Mouse (Mus musculus) bone marrow macrophage, adult 2 months (primary cell): Measurements from ENCODE around the gene Acsl3. TPM values are rescaled to one million over a fixed set of nuclear protein-coding genes. Genes with fewer than 3 reads are reported as not detected.

Experiments
- H3K27ac ChIP-seq: 2 replicates; pipeline ENCODE4 v1.5.1; 2012; ENCODE audit warnings: low read depth, low read length; ENCODE audit not compliant: insufficient read depth
- H3K4me1 ChIP-seq: 2 replicates; pipeline ENCODE4 v1.6.1; 2012; ENCODE audit warnings: low read length; ENCODE audit not compliant: control insufficient read depth, insufficient read depth
- H3K4me3 ChIP-seq: 2 replicates; pipeline ENCODE4 v1.5.1; 2012; ENCODE audit warnings: mild to moderate bottlenecking, low read length, moderate library complexity; ENCODE audit not compliant: insufficient read depth
- CTCF ChIP-seq: IDR thresholded peaks from 2 replicates; pipeline ENCODE4 v1.5.1; 2012; ENCODE audit warnings: low read depth, mild to moderate bottlenecking, low read length, moderate library complexity
- POLR2A ChIP-seq: IDR thresholded peaks from 2 replicates; pipeline ENCODE4 v1.6.1; 2012; ENCODE audit warnings: mild to moderate bottlenecking, low read depth, low read length, borderline replicate concordance
- polyA plus RNA-seq: library from polyadenylated mRNA; stranded (reverse); fragments of >200 nt; gene quantifications from 2 replicates; pipeline ENCODE4 v1.2.4, GENCODE M21; 2012; ENCODE audit not compliant: missing spikeins, insufficient read depth, insufficient read length

The Acsl3 gene
- 11.4 and 13.9 TPM in 2 replicates for polyA plus RNA-seq

GRCm38 (mm10) chr1:78657671-78658440 is at the start of gene Acsl3, which contains the start of gene Utp14b:
Acsl3 (plus strand) TSS chr1:78657825.
Utp14b (plus strand) TSS chr1:78658038.
- Histone ChIP-seq H3K27ac (peak within 1 kb of the TSS; percentile 58), H3K4me1 (peaks cover 22% of the 10 kb centered on the region)

GRCm38 (mm10) chr1:78609134-78609907 is 48.3 kb upstream of the Acsl3 start:
- H3K4me3 ChIP-seq, result no peak overlapping the region
- H3K4me1 ChIP-seq, result no peaks in the 10 kb centered on the region
- no peak overlapping the region for H3K27ac ChIP-seq
- TF ChIP-seq CTCF (no peak), POLR2A (no peak)

More at GRCm38 (mm10) chr1:78657671-78658440, at the start of gene Acsl3, which contains the start of gene Utp14b:
- peak within 1 kb of the TSS; percentile 98 for H3K4me3 ChIP-seq
- TF ChIP-seq POLR2A, result peak; percentile 97
- no peak for TF ChIP-seq CTCF

GRCm38 (mm10) chr1:78611039-78611438 is 46.6 kb upstream of the Acsl3 start:
- no peak for TF ChIP-seq CTCF
- no peak for TF ChIP-seq POLR2A

GRCm38 (mm10) chr1:78612959-78613358 is 44.7 kb upstream of the Acsl3 start:
- TF ChIP-seq POLR2A (no peak), CTCF (no peak)
- no peak overlapping the region for H3K27ac ChIP-seq
- no peaks in the 10 kb centered on the region for H3K4me1 ChIP-seq
- H3K4me3 ChIP-seq, result no peak overlapping the region

More at GRCm38 (mm10) chr1:78611039-78611438, 46.6 kb upstream of the Acsl3 start:
- Histone ChIP-seq H3K4me1 (no peaks in the 10 kb centered on the region), H3K4me3 (no peak overlapping the region), H3K27ac (no peak overlapping the region)

GRCm38 (mm10) chr1:78624352-78624751 is 33.3 kb upstream of the Acsl3 start:
- Histone ChIP-seq H3K4me1 (no peaks in the 10 kb centered on the region), H3K27ac (no peak overlapping the region), H3K4me3 (no peak overlapping the region)
- TF ChIP-seq POLR2A (no peak), CTCF (no peak)

- Histone ChIP-seq H3K4me3 (no peak overlapping the region), H3K4me1 (no peaks in the 10 kb centered on the region), H3K27ac (no peak overlapping the region)
- TF ChIP-seq CTCF, result no peak
- TF ChIP-seq POLR2A, result no peak
These were observed 23.1 kb upstream of the Acsl3 start for GRCm38 (mm10) chr1:78634486-78634885.

- TF ChIP-seq CTCF, result no peak
- no peak for TF ChIP-seq POLR2A
These were observed 16.8 kb upstream of the Acsl3 start for GRCm38 (mm10) chr1:78640871-78641270.

GRCm38 (mm10) chr1:78641791-78642190 is 15.8 kb upstream of the Acsl3 start:
- TF ChIP-seq CTCF (no peak), POLR2A (no peak)
- no peak overlapping the region for H3K27ac ChIP-seq
- no peaks in the 10 kb centered on the region for H3K4me1 ChIP-seq
- no peak overlapping the region for H3K4me3 ChIP-seq

More at GRCm38 (mm10) chr1:78640871-78641270, 16.8 kb upstream of the Acsl3 start:
- Histone ChIP-seq H3K4me1 (no peaks in the 10 kb centered on the region), H3K27ac (no peak overlapping the region), H3K4me3 (no peak overlapping the region)

GRCm38 (mm10) chr1:78642197-78642596 is 15.4 kb upstream of the Acsl3 start:
- no peaks in the 10 kb centered on the region for H3K4me1 ChIP-seq
- TF ChIP-seq CTCF, result no peak
- TF ChIP-seq POLR2A, result no peak
- H3K27ac ChIP-seq, result no peak overlapping the region
- H3K4me3 ChIP-seq, result no peak overlapping the region

- Histone ChIP-seq H3K27ac (no peak overlapping the region), H3K4me1 (peaks cover 4% of the 10 kb centered on the region; the same call in 1 of the 2 replicates), H3K4me3 (no peak overlapping the region)
- TF ChIP-seq POLR2A, result no peak
- no peak for TF ChIP-seq CTCF
These were observed 10.2 kb upstream of the Acsl3 start for GRCm38 (mm10) chr1:78647317-78647885.
